Mouse (Mus musculus) CH12.LX (cell line): ENCODE results near the gene Wasl. TPM values are rescaled to one million over a fixed set of nuclear protein-coding genes. Genes with fewer than 3 reads are reported as not detected.

ENCODE experiments used
- DNase-seq: peaks from one replicate; pipeline ENCODE4 v3.0.0-alpha.2; 2013; ENCODE audit errors: extremely low read depth
- H3K27ac ChIP-seq: 2 replicates; pipeline ENCODE4 v1.5.1; 2012; ENCODE audit warnings: low read depth, mild to moderate bottlenecking, control low read depth, moderate library complexity; ENCODE audit not compliant: insufficient read depth
- H3K27me3 ChIP-seq: replicated peaks from 2 replicates; pipeline ENCODE3; 2012; ENCODE audit warnings: inconsistent platforms
- H3K36me3 ChIP-seq, 2 experiments: replicated peaks in 1 of 2; 2 replicates each; pipeline versions ENCODE3 to v1.6.1; 2012; ENCODE audit warnings: inconsistent platforms in 1 of 2, low read length in 1 of 2, mild to moderate bottlenecking in 1 of 2, mixed read lengths in 1 of 2, moderate library complexity in 1 of 2; ENCODE audit not compliant: control insufficient read depth in 1 of 2, insufficient read depth in 1 of 2
- H3K4me1 ChIP-seq, 2 experiments: 2 replicates each; pipeline ENCODE4 v1.6.1; 2012; ENCODE audit warnings: inconsistent platforms in 1 of 2, moderate library complexity in 1 of 2; ENCODE audit not compliant: insufficient read depth in 2 of 2, control insufficient read depth in 1 of 2
- H3K4me2 ChIP-seq: 2 replicates; pipeline ENCODE4 v1.6.1; 2012; ENCODE audit warnings: low read depth, mild to moderate bottlenecking, control low read depth; ENCODE audit not compliant: poor library complexity, insufficient read depth, severe bottlenecking
- H3K4me3 ChIP-seq, 3 experiments: fragments of 150-350 bp in 1 of 3; sonication (generic) in 1 of 3; replicated peaks in 1 of 3; 2 replicates each; pipeline versions ENCODE3 to v1.5.1; 2011 to 2012; ENCODE audit warnings: low read depth in 2 of 3, low read length in 2 of 3, mild to moderate bottlenecking in 2 of 3, moderate library complexity in 2 of 3, control low read depth in 1 of 3, improper control_type of control experiment in 1 of 3, inconsistent platforms in 1 of 3, mixed read lengths in 1 of 3; ENCODE audit not compliant: poor library complexity in 1 of 3
- H3K79me2 ChIP-seq: replicated peaks from 2 replicates; pipeline ENCODE4 v1.6.1; 2012; ENCODE audit warnings: mild to moderate bottlenecking, moderate library complexity; ENCODE audit not compliant: control insufficient read depth, poor library complexity, insufficient read depth, severe bottlenecking; ENCODE audit errors: extremely low read depth
- H3K9ac ChIP-seq: 2 replicates; pipeline ENCODE4 v1.6.1; 2012; ENCODE audit warnings: low read depth, mild to moderate bottlenecking, control low read depth, moderate library complexity; ENCODE audit not compliant: insufficient read depth
- H3K9me3 ChIP-seq: replicated peaks from 2 replicates; pipeline ENCODE3; 2012; ENCODE audit warnings: low read length, inconsistent platforms, mixed read lengths
- CTCF ChIP-seq, 2 experiments: IDR thresholded peaks in 1 of 2; conservative IDR thresholded peaks in 1 of 2; 2 replicates each; pipeline ENCODE4 v1.5.1; 2011 to 2012; ENCODE audit warnings: low read depth in 2 of 2, low read length in 2 of 2, improper control_type of control experiment in 1 of 2, inconsistent platforms in 1 of 2, mild to moderate bottlenecking in 1 of 2, moderate library complexity in 1 of 2
- ELF1 ChIP-seq: IDR thresholded peaks from 2 replicates; pipeline ENCODE4 v1.6.1; 2014; ENCODE audit warnings: low read depth, mild to moderate bottlenecking, inconsistent platforms, low read length, improper control_type of control experiment
- GABPA ChIP-seq: IDR thresholded peaks from 2 replicates; pipeline ENCODE4 v1.6.1; 2012; ENCODE audit warnings: low read depth, low read length, improper control_type of control experiment, inconsistent platforms; ENCODE audit not compliant: insufficient replicate concordance
- HCFC1 ChIP-seq: IDR thresholded peaks from 2 replicates; pipeline ENCODE4 v1.6.1; 2012; ENCODE audit warnings: low read depth, mild to moderate bottlenecking, inconsistent platforms, low read length, improper control_type of control experiment
- IRF4 ChIP-seq: IDR thresholded peaks from 2 replicates; pipeline ENCODE4 v1.6.1; 2014; ENCODE audit warnings: low read depth, mild to moderate bottlenecking, inconsistent platforms, low read length, improper control_type of control experiment
- JUN ChIP-seq: IDR thresholded peaks from 2 replicates; pipeline ENCODE4 v1.6.1; 2011; ENCODE audit warnings: low read depth, mild to moderate bottlenecking, low read length, improper control_type of control experiment, moderate library complexity; ENCODE audit not compliant: insufficient read depth
- KAT2A ChIP-seq: IDR thresholded peaks from 2 replicates; pipeline ENCODE4 v1.6.1; 2012; ENCODE audit warnings: low read length, improper control_type of control experiment, inconsistent platforms; ENCODE audit not compliant: insufficient replicate concordance
- MAFK ChIP-seq: IDR thresholded peaks from 2 replicates; pipeline ENCODE4 v1.6.1; 2011; ENCODE audit warnings: low read length, improper control_type of control experiment; ENCODE audit not compliant: insufficient replicate concordance
- MAX ChIP-seq: IDR thresholded peaks from 2 replicates; pipeline ENCODE4 v1.6.1; 2011; ENCODE audit warnings: low read length, improper control_type of control experiment
- MAZ ChIP-seq: IDR thresholded peaks from 2 replicates; pipeline ENCODE4 v1.6.1; 2012; ENCODE audit warnings: low read depth, mild to moderate bottlenecking, inconsistent platforms, low read length, improper control_type of control experiment, moderate library complexity
- MXI1 ChIP-seq: IDR thresholded peaks from 2 replicates; pipeline ENCODE4 v1.6.1; 2011; ENCODE audit warnings: mild to moderate bottlenecking, low read depth, low read length, improper control_type of control experiment
- MYC ChIP-seq: IDR thresholded peaks from 2 replicates; pipeline ENCODE4 v1.6.1; 2011; ENCODE audit warnings: low read depth, mild to moderate bottlenecking, improper control_type of control experiment, low read length
- PAX5 ChIP-seq: IDR thresholded peaks from 2 replicates; pipeline ENCODE4 v1.6.1; 2012; ENCODE audit warnings: low read length, inconsistent platforms, mixed read lengths
- RAD21 ChIP-seq: IDR thresholded peaks from 2 replicates; pipeline ENCODE4 v1.6.1; 2011; ENCODE audit warnings: low read depth, mild to moderate bottlenecking, low read length, improper control_type of control experiment, moderate library complexity
- RCOR1 ChIP-seq: conservative IDR thresholded peaks from 2 replicates; pipeline ENCODE4 v1.6.1; 2012; ENCODE audit warnings: low read depth, mild to moderate bottlenecking, inconsistent platforms, low read length, improper control_type of control experiment
- SMC3 ChIP-seq: IDR thresholded peaks from 2 replicates; pipeline ENCODE4 v1.6.1; 2011; ENCODE audit warnings: low read depth, low read length, improper control_type of control experiment
- TBP ChIP-seq: conservative IDR thresholded peaks from 2 replicates; pipeline ENCODE4 v1.6.1; 2011; ENCODE audit warnings: low read depth, low read length, improper control_type of control experiment
- UBTF ChIP-seq: IDR thresholded peaks from 2 replicates; pipeline ENCODE4 v1.6.1; 2012; ENCODE audit warnings: low read depth, mild to moderate bottlenecking, inconsistent platforms, low read length, improper control_type of control experiment, moderate library complexity
- USF1 ChIP-seq: IDR thresholded peaks from 2 replicates; pipeline ENCODE4 v1.6.1; 2014; ENCODE audit warnings: low read depth, mild to moderate bottlenecking, inconsistent platforms, low read length, improper control_type of control experiment
- USF2 ChIP-seq: conservative IDR thresholded peaks from 2 replicates; pipeline ENCODE4 v1.6.1; 2011; ENCODE audit warnings: low read depth, low read length, improper control_type of control experiment
- ZC3H11A ChIP-seq: IDR thresholded peaks from 2 replicates; pipeline ENCODE4 v1.6.1; 2012; ENCODE audit warnings: low read depth, mild to moderate bottlenecking, inconsistent platforms, low read length, improper control_type of control experiment
- ZKSCAN1 ChIP-seq: IDR thresholded peaks from 2 replicates; pipeline ENCODE4 v1.6.1; 2012; ENCODE audit warnings: low read depth, inconsistent platforms, low read length, improper control_type of control experiment, borderline replicate concordance
- ZMIZ1 ChIP-seq: IDR thresholded peaks from 2 replicates; pipeline ENCODE4 v1.6.1; 2012; ENCODE audit warnings: low read depth, mild to moderate bottlenecking, inconsistent platforms, low read length, improper control_type of control experiment
- dilution Hi-C: fragments of 300-500 bp; cut with MboI; formaldehyde crosslinking; loops from 2 replicates; pipeline ENCODE4 v1.14.3; 2020; ENCODE audit warnings: low sequenced_read_pairs; ENCODE audit not compliant: extremely low pct_unique_long_range_greater_than_20kb, extremely low pct_ligation_motif_present
- in situ Hi-C: fragments of 300-500 bp; cut with MboI; formaldehyde crosslinking; loops from 3 replicates; pipeline ENCODE4 v1.14.3; 2019; ENCODE audit warnings: low sequenced_read_pairs, low pct_ligation_motif_present, low pct_unique_long_range_greater_than_20kb, mixed read lengths
- polyA plus RNA-seq: library from polyadenylated mRNA; unstranded; fragments of >175 nt; gene quantifications from 2 replicates; pipeline ENCODE4 v1.2.1, GENCODE M21; 2012; ENCODE audit warnings: low read depth; ENCODE audit not compliant: insufficient read length
- total RNA-seq, 2 experiments: library from RNA; depleted of rRNA; stranded (reverse); fragments of 300-350 nt in 1 of 2; fragments of >200 nt in 1 of 2; gene quantifications; 2 replicates each; pipeline ENCODE4 v1.2.3; 2012 to 2014

Gene Wasl
- total and polyA plus RNA-seq, 3 experiments, result 3.9 to 8.4 (median 7.6) TPM

DNA sequence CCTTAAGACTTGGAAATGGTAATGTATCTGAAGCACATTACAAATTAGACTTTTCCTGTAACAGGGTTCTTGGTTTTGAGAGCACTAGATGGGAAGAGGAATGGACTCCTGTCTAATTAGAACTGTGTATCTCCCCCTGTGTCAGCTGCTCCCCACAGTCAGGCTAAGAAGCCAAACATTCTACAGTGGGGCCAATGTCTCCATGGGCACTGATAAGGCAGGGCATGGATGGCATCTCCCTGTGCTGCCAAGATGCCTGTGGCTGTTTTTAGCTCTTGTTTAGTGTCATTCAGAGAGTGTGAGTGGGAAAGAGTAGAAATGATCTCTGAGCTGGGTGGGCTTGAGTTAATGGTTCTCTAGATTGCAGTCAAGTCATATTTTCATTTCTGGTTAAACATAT, 91.5 kb downstream of the Wasl start:
- H3K79me2 ChIP-seq, result no peaks in the 10 kb centered on the region
- TF ChIP-seq KAT2A (no peak), MAZ (no peak), ZMIZ1 (no peak), TBP (no peak), ELF1 (no peak), RAD21 (no peak), RCOR1 (no peak), IRF4 (no peak)
- TF ChIP-seq, all 38 proteins: peak for 0
- H3K27me3 ChIP-seq, result no peaks in the 10 kb centered on the region
- H3K4me3 ChIP-seq, result no peak overlapping the region
- peaks cover 2% of the 10 kb centered on the region for H3K9me3 ChIP-seq
- no peak overlapping the region for H3K4me2 ChIP-seq
- in situ Hi-C loops (no loop called here), dilution Hi-C loops (no loop called here)
- H3K9ac ChIP-seq, result no peak overlapping the region
- peaks cover 0 to 9% of the 10 kb centered on the region in 2 experiments; a peak in 2 of 4 replicates for H3K4me1 ChIP-seq
- H3K27ac ChIP-seq, result no peak overlapping the region
- no peak for DNase-seq
- H3K36me3 ChIP-seq, result no peaks in the 10 kb centered on the region

DNA sequence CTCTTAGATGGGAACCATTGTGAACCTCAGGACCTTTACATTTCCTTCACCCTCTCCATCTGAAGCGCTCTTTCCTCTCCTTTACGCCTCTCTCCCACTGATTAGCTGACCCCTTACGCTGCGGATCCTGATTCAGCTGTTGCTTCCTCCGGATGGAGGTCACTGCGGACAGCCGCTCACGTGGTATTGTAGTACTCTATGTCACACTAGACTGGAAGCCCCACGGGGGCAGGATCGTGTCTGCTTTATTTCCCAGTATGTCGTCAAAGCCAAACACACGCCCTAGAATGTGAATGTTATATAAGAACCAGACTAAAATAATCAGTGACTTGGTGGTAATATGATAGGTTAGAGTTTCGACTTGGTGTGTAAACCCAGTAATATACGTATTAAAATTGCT, 92.4 kb downstream of the Wasl start:
- in situ Hi-C loops, result no loop called here
- Histone ChIP-seq H3K4me1 (peaks cover 0 to 9% of the 10 kb centered on the region in 2 experiments; a peak in 2 of 4 replicates), H3K27ac (no peak overlapping the region), H3K79me2 (no peaks in the 10 kb centered on the region), H3K27me3 (no peaks in the 10 kb centered on the region), H3K36me3 (no peaks in the 10 kb centered on the region), H3K4me3 (no peak overlapping the region), H3K9ac (no peak overlapping the region), H3K4me2 (no peak overlapping the region), H3K9me3 (peaks cover 2% of the 10 kb centered on the region)
- no peak for DNase-seq
- TF ChIP-seq JUN (no peak), ZKSCAN1 (no peak), MAFK (no peak)
- dilution Hi-C loops, result no loop called here

DNA sequence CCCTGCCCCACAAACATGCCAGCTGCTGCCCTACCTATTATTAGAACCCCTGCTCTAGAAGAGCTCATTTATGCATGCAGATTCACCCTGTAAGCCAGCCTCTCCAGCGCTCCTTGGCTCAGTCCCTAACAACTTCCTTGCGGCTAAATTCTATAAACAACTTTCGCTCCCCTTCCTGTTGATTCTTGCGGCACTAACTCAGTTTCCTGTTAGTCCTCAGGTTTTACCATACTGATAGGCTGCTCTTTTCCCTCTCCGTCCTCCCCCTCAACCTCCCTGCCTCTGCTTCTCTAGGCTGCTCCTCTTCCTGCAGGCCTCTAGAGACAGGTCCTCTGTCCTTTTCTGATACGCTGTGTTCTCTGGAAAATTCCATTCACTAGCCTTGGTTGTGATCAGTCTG, 93.7 kb downstream of the Wasl start:
- dilution Hi-C loops (no loop called here), in situ Hi-C loops (no loop called here)
- Histone ChIP-seq H3K27ac (no peak overlapping the region), H3K4me2 (no peak overlapping the region), H3K9me3 (peaks cover 2% of the 10 kb centered on the region), H3K27me3 (no peaks in the 10 kb centered on the region), H3K79me2 (no peaks in the 10 kb centered on the region), H3K4me3 (no peak overlapping the region), H3K9ac (no peak overlapping the region), H3K36me3 (no peaks in the 10 kb centered on the region), H3K4me1 (peaks cover 0 to 9% of the 10 kb centered on the region in 2 experiments; a peak in 2 of 4 replicates)
- DNase-seq, result no peak
- no peak for TF ChIP-seq GABPA
- TF ChIP-seq USF2, result no peak
- TF ChIP-seq USF1, result no peak
- TF ChIP-seq ZKSCAN1, result no peak
- no peak for TF ChIP-seq MXI1
- no peak for TF ChIP-seq KAT2A
- TF ChIP-seq SMC3, result no peak
- no peak for TF ChIP-seq ZC3H11A
- no peak for TF ChIP-seq HCFC1
- no peak for TF ChIP-seq MAX
- TF ChIP-seq PAX5, result no peak
- TF ChIP-seq MYC, result no peak
- no peak for TF ChIP-seq CTCF (conservative IDR thresholded peaks at IDR 0.05 in 1 of 2, IDR thresholded peaks at IDR 0.05 in 1 of 2; ENCODE audit: low read depth in 2 of 2, low read length in 2 of 2)
- no peak for TF ChIP-seq UBTF
